Mouse (Mus musculus) brain, adult 2 months (tissue): ENCODE results near the gene Trp53inp2.

ENCODE experiments used
- DNase-seq: peaks from one replicate; pipeline ENCODE4 v3.0.0; 2011; ENCODE audit warnings: low read depth, low spot score

Trp53inp2 gene

DNA sequence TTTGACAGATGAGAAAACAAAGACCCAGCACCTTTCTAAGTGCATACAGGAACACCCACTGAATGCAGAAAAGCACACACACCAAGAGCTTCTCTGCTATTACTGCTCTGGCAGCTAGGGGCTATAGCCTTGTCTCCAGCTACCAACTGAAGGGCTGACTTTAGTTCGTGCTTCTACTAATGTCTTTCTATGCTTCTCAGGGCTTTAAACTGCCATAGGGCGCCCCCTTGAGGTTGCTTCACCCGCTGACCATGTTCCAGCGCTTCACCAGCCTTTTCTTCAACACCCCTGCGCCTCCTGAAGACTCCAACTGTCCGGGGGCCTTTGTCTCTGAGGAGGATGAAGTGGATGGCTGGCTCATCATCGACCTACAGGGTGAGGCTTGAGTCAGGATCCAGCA, 4.2 kb downstream of the Trp53inp2 start:
- peak; percentile 94 for DNase-seq

DNA sequence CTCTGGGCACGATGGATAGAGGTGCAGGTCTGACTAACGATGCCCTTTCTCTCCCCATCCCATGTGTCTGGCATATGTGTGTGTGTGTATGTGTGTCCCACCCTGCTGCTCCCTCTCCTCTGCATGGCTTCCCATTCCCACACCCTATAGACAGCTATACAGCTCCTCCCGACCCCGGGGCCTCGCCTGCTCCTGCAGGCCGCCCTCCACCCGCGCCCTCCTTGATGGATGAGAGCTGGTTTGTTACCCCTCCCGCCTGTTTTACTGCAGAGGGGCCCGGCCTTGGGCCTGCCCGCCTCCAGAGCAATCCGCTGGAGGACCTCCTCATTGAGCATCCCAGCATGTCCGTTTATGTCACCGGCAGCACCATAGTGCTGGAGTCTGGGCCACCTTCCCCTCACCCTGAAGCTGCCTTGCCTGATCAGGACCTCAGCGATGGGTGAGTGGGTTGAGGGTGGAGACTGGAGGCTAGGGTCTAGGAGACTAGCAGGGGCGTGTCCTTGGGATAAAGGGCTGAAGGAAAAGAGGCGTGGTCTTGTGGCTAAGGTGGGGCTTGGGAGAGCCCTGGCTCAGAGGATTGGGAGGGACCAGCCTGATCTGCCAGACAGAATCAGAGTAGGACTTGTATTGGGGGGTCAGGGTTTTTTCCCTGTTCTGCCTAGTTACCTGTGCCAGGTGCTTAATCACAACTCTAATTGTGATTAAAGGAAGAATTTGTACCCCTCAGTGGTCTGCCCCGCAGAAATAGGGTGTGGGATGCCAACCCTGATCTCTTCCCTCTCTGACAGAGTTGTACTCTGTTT, 5.1 kb downstream of the Trp53inp2 start:
- DNase-seq, result no peak

DNA sequence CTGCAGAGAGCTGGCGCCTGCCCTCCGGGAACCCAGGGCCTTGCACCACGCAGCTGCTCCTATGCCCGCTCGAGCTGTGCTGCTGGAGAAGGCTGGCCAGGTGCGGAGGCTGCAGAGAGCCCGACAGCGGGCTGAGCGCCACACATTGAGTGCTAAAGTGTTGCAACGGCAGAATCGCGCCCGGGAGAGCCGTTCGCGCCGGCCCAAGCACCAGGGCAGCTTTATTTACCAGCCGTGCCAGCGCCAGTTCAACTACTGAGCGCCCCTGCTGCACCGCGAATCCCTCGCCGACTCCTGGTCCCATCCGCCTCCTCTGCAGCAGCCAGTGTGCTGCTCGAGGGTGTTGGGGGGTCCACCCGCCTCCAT, 5.7 kb downstream of the Trp53inp2 start:
- peak; percentile 66 for DNase-seq

DNA sequence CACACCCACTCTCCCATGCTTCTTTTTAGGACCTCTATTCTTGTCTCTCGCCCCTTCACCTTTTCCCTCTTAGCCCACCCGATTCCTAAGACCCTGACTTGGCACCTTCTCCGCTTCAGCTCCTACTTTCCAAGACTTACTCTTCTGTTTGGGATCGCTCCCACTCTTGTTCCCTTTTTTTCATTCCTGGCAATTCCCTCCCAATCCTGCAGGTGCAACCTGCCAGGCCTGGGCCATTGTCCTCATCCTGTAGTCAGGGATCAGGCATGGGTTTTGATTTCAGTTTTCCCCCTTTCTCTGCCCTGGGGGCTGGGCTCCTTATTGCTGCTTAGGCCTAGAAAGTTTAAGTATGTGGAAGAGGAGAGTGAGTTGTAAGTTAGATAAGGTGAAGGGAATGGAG, 6.2 kb downstream of the Trp53inp2 start:
- DNase-seq, result no peak

DNA sequence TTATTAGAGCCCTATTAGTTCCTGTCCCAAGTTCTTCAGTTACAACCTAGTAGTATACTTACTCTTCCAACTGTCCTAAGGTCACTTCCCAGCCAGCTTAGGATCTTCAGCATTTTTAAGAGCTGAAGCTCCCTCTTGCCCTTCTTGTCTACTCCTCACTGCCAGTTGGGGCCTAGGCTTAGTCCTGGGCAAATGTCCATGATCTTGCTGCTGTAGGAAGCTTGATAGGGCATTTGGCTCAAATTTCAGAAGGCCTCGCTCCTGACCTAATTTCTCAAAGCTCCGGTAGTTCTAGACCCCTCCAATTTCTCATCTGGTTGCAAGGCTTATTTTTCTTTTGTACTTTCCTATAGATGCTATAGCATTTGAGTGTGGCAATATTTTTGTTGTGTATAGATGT, 7.7 kb downstream of the Trp53inp2 start:
- DNase-seq, result peak; percentile 67

DNA sequence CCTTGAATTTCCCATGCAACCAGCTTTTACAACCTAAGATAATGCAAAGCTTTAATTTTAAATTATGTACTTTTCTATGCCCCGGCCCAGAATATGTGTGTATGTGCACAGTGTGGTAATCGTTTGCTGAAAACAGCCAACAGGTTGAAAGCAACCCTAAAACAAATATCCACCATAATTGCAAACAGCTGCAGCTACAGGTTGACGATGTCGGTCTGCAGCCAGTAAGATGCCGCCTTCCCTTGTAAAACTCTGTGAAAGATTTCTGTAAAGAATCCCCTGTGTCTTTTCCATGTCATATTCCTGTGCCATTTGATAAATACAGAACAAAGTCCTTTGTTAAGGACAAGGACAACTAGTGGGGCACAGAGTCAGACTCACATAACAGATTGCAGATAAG, 13.7 kb downstream of the Trp53inp2 start:
- DNase-seq, result no peak

DNA sequence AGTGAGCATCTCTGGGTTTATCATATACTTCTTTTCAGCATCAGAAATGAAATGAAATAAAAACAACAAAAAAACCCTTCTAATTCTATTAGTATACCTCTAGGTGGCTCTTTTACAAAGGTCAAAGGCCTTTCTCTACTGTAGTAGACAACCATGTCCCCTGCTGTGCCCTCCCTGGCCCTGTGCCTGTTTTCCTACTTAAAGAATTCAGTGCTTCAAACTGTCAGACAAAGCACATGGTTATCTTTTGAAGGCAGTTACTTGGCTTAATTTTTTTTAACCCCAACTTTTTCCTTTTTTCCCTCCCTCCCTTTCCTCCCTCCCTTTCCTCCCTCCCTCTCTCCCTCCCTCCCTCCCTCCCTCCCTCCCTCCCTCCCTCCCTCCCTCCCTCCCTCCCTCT, 19.4 kb downstream of the Trp53inp2 start:
- DNase-seq, result no peak

DNA sequence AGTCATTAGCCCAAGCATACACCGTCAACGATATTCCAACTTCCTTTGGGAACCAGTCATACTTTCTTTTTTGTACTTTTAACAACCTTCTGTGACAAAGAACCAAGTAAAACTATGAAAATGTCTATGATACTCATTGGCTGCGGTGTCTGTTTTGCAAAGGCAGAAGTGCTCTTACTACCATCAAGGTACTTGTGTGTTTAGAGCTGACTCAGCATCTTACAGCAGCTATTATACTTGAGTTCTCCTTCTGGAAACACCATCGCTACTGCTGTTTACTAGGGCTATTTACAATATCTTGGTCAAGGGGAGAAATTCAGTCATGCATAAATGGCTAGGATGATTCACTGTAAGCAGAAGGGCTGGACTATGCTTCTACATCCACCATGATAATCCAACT, 21.1 kb downstream of the Trp53inp2 start:
- DNase-seq, result no peak

DNA sequence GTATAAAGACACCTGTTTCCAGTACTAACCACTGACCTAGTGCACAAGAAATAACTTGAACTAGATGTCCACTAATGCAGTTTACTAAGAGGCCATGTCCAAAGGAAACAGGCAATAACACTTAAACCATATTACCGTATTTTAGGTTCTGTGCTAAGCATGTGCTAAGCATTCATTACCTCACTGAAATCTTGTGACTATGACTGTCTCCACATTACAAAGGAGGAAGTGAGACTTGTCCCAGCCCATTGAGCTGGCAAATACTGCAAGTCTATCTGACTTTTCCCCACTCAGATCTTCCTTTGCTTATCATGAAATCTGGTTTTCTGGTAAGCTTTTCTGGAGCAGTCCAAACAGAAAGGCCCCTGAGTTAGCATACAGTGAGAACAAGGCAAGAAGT, 23.8 kb downstream of the Trp53inp2 start:
- DNase-seq, result no peak

DNA sequence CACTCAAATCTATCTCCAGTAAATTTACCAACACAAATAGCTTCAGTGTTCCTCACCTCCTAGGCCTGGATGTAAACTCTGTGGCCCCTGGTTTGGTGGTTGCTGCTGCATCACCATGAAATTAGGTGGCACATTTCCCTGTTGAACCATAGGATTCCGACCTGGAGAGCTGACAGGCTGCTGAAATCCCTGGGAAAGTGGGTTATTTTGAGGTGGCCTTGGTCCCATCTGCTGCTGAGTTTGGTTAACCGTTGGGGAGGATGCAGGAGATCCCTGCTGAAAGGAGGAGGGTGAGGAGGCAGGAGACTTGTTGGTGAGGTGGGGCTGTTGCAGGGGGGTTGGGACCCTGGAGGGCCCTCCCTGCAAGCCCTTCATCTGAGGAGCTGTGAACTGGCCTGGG, 40.1 kb downstream of the Trp53inp2 start:
- no peak for DNase-seq

DNA sequence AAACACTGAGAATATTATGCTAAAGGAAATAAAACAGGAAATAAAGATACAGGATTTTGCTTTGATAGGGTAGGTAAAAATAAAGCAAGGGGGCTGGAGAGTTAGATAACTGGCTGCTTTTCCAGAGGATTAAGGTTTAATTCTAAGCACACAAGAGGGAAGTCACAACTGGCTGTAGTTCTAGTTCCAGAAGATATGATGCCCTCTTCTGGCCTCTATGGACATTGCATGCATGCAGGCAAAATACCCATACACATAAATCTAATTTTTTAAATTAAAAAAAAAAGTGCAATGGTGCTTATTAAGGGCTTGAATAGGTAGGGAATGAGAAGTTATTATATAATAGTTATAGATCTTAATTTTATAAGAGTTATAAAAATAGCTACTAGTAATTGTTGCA, 55.6 kb downstream of the Trp53inp2 start:
- no peak for DNase-seq
